Comparison of ENCODE assay signal across 13 mouse cellular contexts in genomic region chr7:99077234-99077633, GRCm38 (mm10).
A peak's percentile ranks its signal among the peaks of the same experiment; 100 is the strongest.
DNase-seq lines count a peak whose midpoint lies in the region; ATAC-seq and TF ChIP-seq lines count a peak whose summit lies in the region.
"Had no signal": no experiment of that assay in that cellular context is flagged by ENCODE, and none has a peak within 500 bp of the region (broad histone marks: within the 10 kb centered on the region; RNA-seq: fewer than 3 reads in every experiment).

No protein-coding gene starts in this region.

- WGBS in midbrain, embryonic 13.5 days, result 68% methylated on average over 8 of the region's 8 CpGs
- 68% methylated on average over 8 of the region's 8 CpGs for WGBS in midbrain, postnatal 0 days
- WGBS in heart, embryonic 16.5 days, result 40% methylated on average over 8 of the region's 8 CpGs

- no peak for TF ChIP-seq CTCF in midbrain, postnatal 0 days (IDR thresholded peaks at IDR 0.05)

- H3K4me1 ChIP-seq in midbrain, embryonic 13.5 days (replicated peaks), result no peaks in the 10 kb centered on the region; the same call in 1 of the 2 replicates
- no peaks in the 10 kb centered on the region for H3K4me1 ChIP-seq in midbrain, postnatal 0 days (ENCODE audit: insufficient read depth, low read length)
- peaks cover 17% of the 10 kb centered on the region for H3K4me1 ChIP-seq in heart, embryonic 16.5 days (ENCODE audit: control insufficient read depth, insufficient read depth, low read length)
- H3K4me1 ChIP-seq: midbrain, embryonic 15.5 days had no signal

- no peak for TF ChIP-seq POLR2A in myocyte (IDR thresholded peaks at IDR 0.05; ENCODE audit: insufficient read length, low read depth)

- H3K4me3 ChIP-seq in midbrain, embryonic 13.5 days (replicated peaks), result no peak overlapping the region
- no peak overlapping the region for H3K4me3 ChIP-seq in midbrain, postnatal 0 days (ENCODE audit: low read depth, low read length)
- no peak overlapping the region for H3K4me3 ChIP-seq in heart, embryonic 16.5 days (ENCODE audit: low read length)
- no peak overlapping the region for H3K4me3 ChIP-seq in myocyte
- H3K4me3 ChIP-seq: liver, embryonic 13.5 days; midbrain, embryonic 15.5 days had no signal

- DNase-seq in heart, adult 11 months, result peak; percentile 92
- no peak for DNase-seq in heart, adult 8-10 months (ENCODE audit: low spot score)
- DNase-seq in midbrain, postnatal 0 days (ENCODE audit: low spot score), result no peak
- no peak for DNase-seq in right cerebral cortex, postnatal 4 days
- DNase-seq in adrenal gland, adult 18-20 months (ENCODE audit: low spot score in 2 of 2), result no peak
- DNase-seq: cerebellum, adult 2 months; liver, embryonic 13.5 days; thymus, postnatal 4 days had no signal

- H3K9ac ChIP-seq in midbrain, embryonic 13.5 days (replicated peaks), result peak overlapping the region; percentile 33; the same call in 1 of the 2 replicates
- H3K9ac ChIP-seq in midbrain, postnatal 0 days (replicated peaks; ENCODE audit: low read length, poor library complexity, severe bottlenecking), result no peak overlapping the region
- H3K9ac ChIP-seq in heart, embryonic 16.5 days (ENCODE audit: low read length), result no peak overlapping the region
- H3K9ac ChIP-seq: liver, embryonic 13.5 days; midbrain, embryonic 15.5 days had no signal

- H3ac ChIP-seq in myocyte (ENCODE audit: control insufficient read depth, insufficient read length), result no peak overlapping the region

- H3K36me3 ChIP-seq in midbrain, embryonic 13.5 days, result no peaks in the 10 kb centered on the region
- no peaks in the 10 kb centered on the region for H3K36me3 ChIP-seq in midbrain, postnatal 0 days (ENCODE audit: insufficient read depth, low read length)
- H3K36me3 ChIP-seq in heart, embryonic 16.5 days (ENCODE audit: control insufficient read depth, insufficient read depth), result no peaks in the 10 kb centered on the region
- no peaks in the 10 kb centered on the region for H3K36me3 ChIP-seq in myocyte (ENCODE audit: control insufficient read depth, insufficient read depth)
- H3K36me3 ChIP-seq: liver, embryonic 13.5 days; midbrain, embryonic 15.5 days had no signal

- H3K27ac ChIP-seq in midbrain, embryonic 13.5 days, result no peak overlapping the region
- no peak overlapping the region for H3K27ac ChIP-seq in midbrain, postnatal 0 days (ENCODE audit: low read depth, low read length)
- H3K27ac ChIP-seq in heart, embryonic 16.5 days (ENCODE audit: low read length), result no peak overlapping the region
- H3K27ac ChIP-seq: liver, embryonic 13.5 days; midbrain, embryonic 15.5 days had no signal

- no peak overlapping the region for H3K4me2 ChIP-seq in midbrain, embryonic 13.5 days (replicated peaks)
- no peak overlapping the region for H3K4me2 ChIP-seq in midbrain, postnatal 0 days (ENCODE audit: low read depth, low read length, poor library complexity, severe bottlenecking)
- no peak overlapping the region for H3K4me2 ChIP-seq in heart, embryonic 16.5 days (ENCODE audit: low read depth, low read length)
- H3K4me2 ChIP-seq in myocyte (ENCODE audit: low read depth), result peak overlapping the region; percentile 7
- H3K4me2 ChIP-seq: liver, embryonic 13.5 days; midbrain, embryonic 15.5 days had no signal

- H3K27me3 ChIP-seq in midbrain, embryonic 13.5 days, result no peaks in the 10 kb centered on the region
- no peaks in the 10 kb centered on the region for H3K27me3 ChIP-seq in midbrain, postnatal 0 days (ENCODE audit: insufficient read depth, low read length)
- H3K27me3 ChIP-seq in heart, embryonic 16.5 days (ENCODE audit: control insufficient read depth, insufficient read depth, low read length), result no peaks in the 10 kb centered on the region
- H3K27me3 ChIP-seq in myocyte (ENCODE audit: control insufficient read depth, insufficient read depth, insufficient read length), result no peaks in the 10 kb centered on the region
- H3K27me3 ChIP-seq: liver, embryonic 13.5 days; midbrain, embryonic 15.5 days; Patski had no signal

- no peaks in the 10 kb centered on the region for H3K9me3 ChIP-seq in midbrain, embryonic 13.5 days
- H3K9me3 ChIP-seq in midbrain, postnatal 0 days (ENCODE audit: low read length), result no peaks in the 10 kb centered on the region
- no peaks in the 10 kb centered on the region for H3K9me3 ChIP-seq in heart, embryonic 16.5 days (replicated peaks; ENCODE audit: control insufficient read depth, low read length)
- H3K9me3 ChIP-seq: liver, embryonic 13.5 days; midbrain, embryonic 15.5 days had no signal

- ATAC-seq in midbrain, embryonic 13.5 days, result no peak
- ATAC-seq in midbrain, postnatal 0 days (ENCODE audit: low FRiP score), result no peak
- ATAC-seq in heart, embryonic 16.5 days (replicated peaks; ENCODE audit: extremely low read depth, insufficient read depth, low FRiP score), result peak; percentile 47; the same call in 1 of the 2 replicates
- ATAC-seq: midbrain, embryonic 15.5 days; Patski had no signal

- H3K79me2 ChIP-seq in myocyte (ENCODE audit: control insufficient read depth, insufficient read depth), result no peaks in the 10 kb centered on the region

TF ChIP-seq in myocyte, 11 proteins besides CTCF, POLR2A, EP300 and RAD21:
- no peak for TF ChIP-seq TCF12 (IDR thresholded peaks at IDR 0.05; ENCODE audit: insufficient read depth, poor library complexity, severe bottlenecking)
- TF ChIP-seq E2F4 (IDR thresholded peaks at IDR 0.05; ENCODE audit: insufficient read depth), result no peak
- TF ChIP-seq POLR2AphosphoS2 (IDR thresholded peaks at IDR 0.05; ENCODE audit: insufficient read length, low read depth), result no peak
- no peak for TF ChIP-seq MAX (IDR thresholded peaks at IDR 0.05; ENCODE audit: low read depth)
- TF ChIP-seq MYOG (IDR thresholded peaks at IDR 0.05; ENCODE audit: control insufficient read depth in 1 of 3, insufficient read depth in 1 of 3, insufficient read length in 2 of 3, low read depth in 2 of 3), result no peak
- no peak for TF ChIP-seq CEBPB (IDR thresholded peaks at IDR 0.05; ENCODE audit: insufficient read depth, poor library complexity, severe bottlenecking)
- no peak for TF ChIP-seq TCF3 (IDR thresholded peaks at IDR 0.05; ENCODE audit: insufficient read length, low read depth)
- no peak for TF ChIP-seq MYOD1 (IDR thresholded peaks at IDR 0.05; ENCODE audit: control insufficient read depth in 1 of 3, insufficient read length in 2 of 3, low read depth in 2 of 3)
- no peak for TF ChIP-seq SRF (IDR thresholded peaks at IDR 0.05; ENCODE audit: control insufficient read depth, insufficient read length, low read depth)
- no peak for TF ChIP-seq USF1 (IDR thresholded peaks at IDR 0.05; ENCODE audit: low read depth)
- TF ChIP-seq REST (IDR thresholded peaks at IDR 0.05; ENCODE audit: insufficient read depth, insufficient read length), result no peak
